In genomic region chr1:92809621-92810020, GRCm38 (mm10) we compare ENCODE assay signal across 35 mouse cellular contexts.
"Had no signal": no experiment of that assay in that cellular context is flagged by ENCODE, and none has a peak within 500 bp of the region (broad histone marks: within the 10 kb centered on the region; RNA-seq: fewer than 3 reads in every experiment).

No protein-coding gene starts in this region.

- H3K9me3 ChIP-seq: heart, embryonic 10.5 days; heart, embryonic 15.5 days; hindbrain, embryonic 15.5 days; intestine, embryonic 15.5 days; kidney, embryonic 15.5 days had no signal

- DNase-seq: heart, postnatal 10 days; heart, postnatal 14 days; heart, postnatal 36 days; heart, postnatal 4 days; kidney, adult 11 months; kidney, adult 18-20 months; kidney, adult 2 months; kidney, adult 8-10 months; kidney, adult 9 months; kidney, postnatal 10 days; kidney, postnatal 14 days; kidney, postnatal 25 days; kidney, postnatal 36 days; kidney, postnatal 4 days; layer of hippocampus, adult 9-11 months; layer of hippocampus, postnatal 36 days had no signal

- H3K9ac ChIP-seq: heart, embryonic 12.5 days; heart, embryonic 13.5 days; heart, embryonic 15.5 days; hindbrain, embryonic 12.5 days; hindbrain, embryonic 13.5 days; hindbrain, embryonic 14.5 days; hindbrain, embryonic 15.5 days; intestine, embryonic 15.5 days; kidney, embryonic 15.5 days had no signal

- H3K4me2 ChIP-seq: heart, embryonic 11.5 days; heart, embryonic 12.5 days; heart, embryonic 13.5 days; heart, embryonic 15.5 days; hindbrain, embryonic 12.5 days; hindbrain, embryonic 13.5 days; hindbrain, embryonic 14.5 days; hindbrain, embryonic 15.5 days; intestine, embryonic 15.5 days; kidney, embryonic 15.5 days had no signal

- H3K27me3 ChIP-seq: heart, embryonic 15.5 days; hindbrain, embryonic 12.5 days; hindbrain, embryonic 13.5 days; hindbrain, embryonic 15.5 days; intestine, embryonic 15.5 days; kidney, embryonic 15.5 days had no signal

- H3K4me1 ChIP-seq: heart, embryonic 12.5 days; heart, embryonic 13.5 days; heart, embryonic 15.5 days; hindbrain, embryonic 10.5 days; hindbrain, embryonic 13.5 days; hindbrain, embryonic 15.5 days had no signal

- H3K27ac ChIP-seq: heart, embryonic 10.5 days; heart, embryonic 13.5 days; heart, embryonic 15.5 days; hindbrain, embryonic 10.5 days; hindbrain, embryonic 12.5 days; hindbrain, embryonic 13.5 days; hindbrain, embryonic 14.5 days; hindbrain, embryonic 15.5 days; hindbrain, postnatal 0 days; intestine, embryonic 15.5 days; kidney, embryonic 15.5 days; kidney, postnatal 0 days; layer of hippocampus, adult 2 months had no signal

- H3K4me3 ChIP-seq: heart, embryonic 10.5 days; heart, embryonic 12.5 days; heart, embryonic 13.5 days; heart, embryonic 15.5 days; hindbrain, embryonic 10.5 days; hindbrain, embryonic 12.5 days; hindbrain, embryonic 13.5 days; hindbrain, embryonic 15.5 days; intestine, embryonic 15.5 days; kidney, embryonic 15.5 days; layer of hippocampus, adult 2 months had no signal

- H3K36me3 ChIP-seq: heart, embryonic 10.5 days; heart, embryonic 12.5 days; heart, embryonic 13.5 days; heart, embryonic 15.5 days; hindbrain, embryonic 10.5 days; hindbrain, embryonic 12.5 days; hindbrain, embryonic 13.5 days; hindbrain, embryonic 15.5 days; intestine, embryonic 15.5 days; kidney, embryonic 15.5 days had no signal

- ATAC-seq: hindbrain, embryonic 16.5 days; hindbrain, postnatal 0 days; inflammation-experienced regulatory T-cells, adult 6 months; intestine, embryonic 15.5 days; intestine, embryonic 16.5 days; intestine, postnatal 0 days had no signal
